Mouse (Mus musculus): Measurements from ENCODE around the gene Mfsd4a.
A peak's percentile ranks its signal among the peaks of the same experiment; 100 is the strongest.

The Mfsd4a gene

DNA sequence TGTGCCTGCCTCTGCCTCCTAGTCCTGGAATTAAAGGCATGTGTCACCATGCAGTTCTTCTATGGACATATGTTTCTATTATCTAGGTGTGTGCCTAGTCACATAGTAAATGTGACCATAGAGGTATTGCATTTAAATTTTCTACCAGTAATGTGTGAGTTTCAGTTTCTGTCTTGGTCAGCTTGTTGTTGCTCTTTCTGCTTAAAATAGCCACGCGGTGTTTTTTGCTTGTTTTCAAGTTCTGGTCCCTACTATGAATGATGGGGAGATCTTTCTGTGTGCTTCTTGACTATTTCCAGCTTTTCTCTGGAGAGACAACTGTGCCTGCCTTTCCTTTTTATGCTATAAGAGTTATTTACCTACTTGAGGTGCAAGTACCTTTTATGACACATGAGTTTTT is 56.1 kb downstream of the Mfsd4a start:
- DNase-seq: no peak

DNA sequence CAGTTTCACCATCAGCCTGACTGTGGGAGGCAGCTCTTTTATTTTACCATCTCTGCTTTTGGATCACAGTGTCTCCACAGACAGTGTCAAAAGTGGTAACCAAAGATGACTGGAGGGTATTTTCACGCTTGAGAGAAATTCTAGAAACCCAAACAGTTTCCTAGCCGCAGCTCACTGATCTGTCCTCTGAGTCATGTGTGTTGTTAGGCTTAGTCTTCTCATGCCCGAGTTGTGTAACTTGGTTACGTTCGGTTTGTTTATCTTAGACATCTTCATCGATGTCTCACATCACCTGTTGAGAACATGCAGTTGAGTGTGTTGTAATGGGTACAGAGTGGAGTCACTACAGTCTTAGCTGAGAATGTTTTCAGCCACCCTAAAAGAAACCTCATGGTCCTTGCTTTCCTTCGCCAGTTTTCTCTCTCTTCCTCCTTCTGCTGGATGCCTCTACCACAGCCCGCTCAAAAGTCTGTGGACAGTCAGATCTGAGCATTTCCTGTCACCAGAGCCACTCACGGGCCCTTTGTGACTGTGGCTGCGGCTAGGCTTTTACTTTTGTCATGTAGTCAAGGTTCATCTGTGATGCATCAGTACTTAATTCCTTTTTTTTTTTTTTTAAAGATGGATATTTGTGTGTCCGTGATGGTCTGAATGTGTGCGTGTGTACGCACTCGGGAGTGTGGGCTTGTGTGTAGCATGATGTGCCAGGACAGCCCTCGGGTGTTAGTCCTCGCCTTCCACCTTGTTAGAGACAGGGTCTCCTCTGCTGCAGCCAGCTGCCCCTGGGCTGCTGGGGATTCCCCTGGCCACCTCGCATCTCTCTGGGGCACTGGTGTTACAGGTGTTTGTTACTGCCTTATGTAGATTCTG is 57.0 kb downstream of the Mfsd4a start:
- DNase-seq: no peak

- no peak for DNase-seq
Measured at GRCm38 (mm10) chr1:132008881-132009644, 58.8 kb downstream of the Mfsd4a start.

GRCm38 (mm10) chr1:132007828-132008827 is 59.7 kb downstream of the Mfsd4a start:
- DNase-seq: peak; percentile 78

- peak; percentile 83 for DNase-seq
Measured at GRCm38 (mm10) chr1:132007282-132007815, 60.5 kb downstream of the Mfsd4a start, which contains the start of gene Elk4. Elk4 (plus strand) TSS chr1:132007607.

- no peak for DNase-seq
Measured at GRCm38 (mm10) chr1:132006721-132007120, 61.1 kb downstream of the Mfsd4a start.

DNA sequence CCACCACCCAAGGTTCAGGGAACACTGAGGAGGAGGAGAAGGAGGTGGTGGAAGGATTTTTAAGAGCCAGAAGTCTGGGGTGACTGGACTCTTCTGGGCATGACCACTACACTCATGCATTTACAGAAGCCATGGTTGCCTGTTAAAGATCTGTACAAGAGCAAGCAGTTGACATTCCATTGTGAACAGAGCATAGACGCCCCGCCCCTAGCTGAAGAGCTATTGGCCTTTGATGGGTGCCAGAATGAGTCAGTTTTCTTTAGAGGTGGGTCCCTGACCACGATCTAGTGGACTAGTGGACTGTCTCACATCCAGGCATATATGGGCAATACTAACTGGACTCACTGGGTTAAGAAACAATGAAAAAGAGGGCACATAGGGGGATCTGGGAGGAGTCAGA is 61.8 kb downstream of the Mfsd4a start:
- DNase-seq: no peak

DNA sequence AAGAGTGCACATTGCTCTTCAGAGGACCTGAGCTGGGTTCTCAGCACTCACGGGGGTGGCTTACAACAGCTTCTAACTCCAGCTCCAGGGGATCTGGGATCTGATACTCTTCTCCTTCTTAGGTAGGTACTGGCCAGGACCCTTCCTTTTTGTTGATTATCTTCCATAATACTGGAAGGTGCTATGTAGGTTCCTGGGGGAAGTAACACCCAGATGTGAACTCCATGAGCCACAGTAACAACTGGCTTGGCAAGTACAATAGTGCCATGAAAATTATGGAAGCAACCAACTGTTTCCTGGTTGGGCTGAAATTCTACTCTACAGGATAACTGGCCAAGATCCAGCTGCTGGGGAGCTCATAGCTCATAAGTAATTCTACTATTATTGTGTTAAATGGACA is 62.4 kb downstream of the Mfsd4a start:
- DNase-seq: no peak

- no peak for DNase-seq
Measured at GRCm38 (mm10) chr1:132004574-132005180, 63.2 kb downstream of the Mfsd4a start.

- DNase-seq: no peak
Measured at GRCm38 (mm10) chr1:132003817-132004216, 64.0 kb downstream of the Mfsd4a start.

DNA sequence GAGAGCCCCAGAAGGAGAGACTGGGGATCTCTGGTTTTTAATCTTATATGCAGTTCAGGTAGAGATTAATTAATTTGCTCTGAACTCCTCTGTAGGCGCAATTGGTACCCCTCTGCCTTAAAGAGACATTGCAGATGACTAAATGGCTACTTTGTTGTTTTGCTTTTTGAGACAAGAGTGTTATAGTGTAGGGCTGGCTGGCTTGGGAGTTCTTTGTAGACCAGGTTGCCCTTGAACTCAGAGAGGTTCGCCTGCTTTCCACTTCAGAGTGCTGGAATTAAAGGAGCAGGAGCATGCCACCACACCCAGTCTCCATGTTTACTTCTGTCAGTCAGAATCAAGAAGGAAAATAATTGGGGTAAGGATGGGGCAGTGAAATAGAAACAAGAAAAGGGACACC is 64.8 kb downstream of the Mfsd4a start:
- no peak for DNase-seq

DNA sequence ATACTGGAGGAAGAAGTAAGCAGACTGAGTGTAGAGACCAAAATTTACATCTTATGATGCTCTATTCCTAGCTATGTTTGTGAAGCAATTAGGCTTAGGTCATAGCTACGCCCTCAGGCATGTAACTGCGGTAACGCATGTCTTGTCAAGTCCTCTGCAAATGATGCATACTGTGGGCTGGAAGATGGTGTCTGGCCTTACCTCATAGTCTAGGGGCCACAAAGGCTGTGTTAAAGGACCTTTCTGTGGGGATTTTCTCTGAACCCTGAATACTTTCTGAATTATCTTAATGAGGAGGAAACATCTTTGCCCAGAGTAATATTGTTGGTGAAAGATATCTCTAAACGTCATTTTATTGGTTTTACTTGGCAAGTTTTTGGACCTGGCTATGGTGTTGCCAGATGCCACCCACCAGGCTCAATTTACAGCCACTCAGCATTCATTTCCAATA is 66.0 kb downstream of the Mfsd4a start:
- no peak for DNase-seq

GRCm38 (mm10) chr1:132000506-132000905 is 67.4 kb downstream of the Mfsd4a start:
- DNase-seq: no peak

DNA sequence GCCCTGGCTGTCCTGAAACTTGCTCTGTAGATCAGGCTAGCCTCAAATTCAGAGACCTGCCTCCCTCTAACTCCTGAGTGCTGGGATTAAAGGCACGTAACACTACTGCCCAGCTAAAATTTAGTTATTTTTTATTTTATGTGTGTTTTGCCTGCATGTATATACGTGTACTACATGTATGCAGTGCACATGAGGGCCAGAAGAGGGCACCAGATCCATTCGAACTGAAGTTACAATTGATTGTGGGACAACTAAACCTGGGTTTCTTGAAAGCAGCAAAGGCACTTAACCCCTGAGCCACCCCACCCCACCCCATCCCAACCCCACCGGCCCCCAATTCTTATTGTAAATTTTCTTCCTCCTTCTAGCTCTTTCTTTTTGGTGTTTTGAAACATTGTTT is 72.8 kb downstream of the Mfsd4a start:
- peak; percentile 69 for DNase-seq

DNA sequence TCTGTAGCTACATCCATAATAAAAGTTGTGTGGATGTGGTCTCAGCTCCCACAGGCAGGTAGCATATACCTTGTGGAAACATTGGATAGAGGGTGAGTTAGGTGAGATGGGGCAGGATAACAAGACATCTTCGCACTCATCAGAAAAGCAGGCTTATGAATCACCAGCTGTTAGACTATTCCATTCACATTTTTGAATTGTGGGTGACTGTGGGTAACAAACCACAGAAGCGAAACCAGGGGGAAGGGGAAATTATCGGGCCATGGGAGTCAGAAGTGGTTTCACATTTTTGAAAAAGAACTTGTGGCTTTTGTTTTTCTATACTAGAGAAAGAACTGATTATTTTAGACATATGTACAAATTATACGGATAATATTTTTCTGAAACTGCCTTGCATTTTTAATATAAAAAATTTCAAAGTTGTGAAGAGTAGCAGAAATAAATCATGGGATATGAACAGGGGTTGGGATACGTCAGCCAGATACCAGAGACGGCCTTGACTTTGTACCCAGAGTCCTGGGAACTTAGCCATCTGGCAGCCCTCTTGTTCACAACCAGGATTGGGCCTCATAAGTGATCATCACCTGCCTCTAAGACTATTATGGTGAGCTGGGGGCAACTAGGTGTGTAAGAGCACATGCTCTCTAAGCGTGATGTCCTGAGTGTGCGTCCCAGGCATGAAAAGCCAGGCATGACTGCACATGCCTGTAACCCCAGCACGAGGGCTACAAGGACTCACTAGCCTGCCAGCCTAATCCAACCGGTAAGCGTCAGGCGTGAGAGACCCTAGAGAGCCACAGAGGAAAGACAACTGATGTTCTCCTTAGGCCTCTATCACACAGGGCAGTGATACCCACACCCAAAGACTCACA is 74.5 kb downstream of the Mfsd4a start:
- no peak for DNase-seq

DNA sequence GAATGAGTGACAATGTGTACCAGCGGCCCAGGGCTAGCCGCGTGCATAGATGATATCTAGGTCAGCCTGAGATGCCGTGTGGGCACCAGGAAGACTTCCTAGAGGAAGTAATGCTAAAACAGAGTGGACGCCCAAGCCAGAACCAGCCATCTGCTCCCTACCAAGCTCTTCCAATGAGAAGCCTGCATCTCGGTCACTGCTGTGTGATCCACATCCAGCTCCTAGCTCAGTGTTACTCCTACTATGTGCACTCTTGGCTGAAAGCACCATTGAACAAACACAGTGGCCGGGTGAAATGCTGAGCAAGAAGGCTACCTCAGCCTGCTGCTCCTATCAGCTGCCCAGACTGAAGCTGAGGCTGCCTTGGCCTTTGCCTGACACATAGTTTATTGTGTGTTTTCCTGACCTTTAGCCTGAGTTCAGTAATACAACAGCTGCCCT is 75.3 kb downstream of the Mfsd4a start:
- DNase-seq: no peak

- DNase-seq: no peak
Measured at GRCm38 (mm10) chr1:131990083-131990760, 77.6 kb downstream of the Mfsd4a start.

- DNase-seq: no peak
Measured at GRCm38 (mm10) chr1:131989476-131989875, 78.4 kb downstream of the Mfsd4a start.

DNA sequence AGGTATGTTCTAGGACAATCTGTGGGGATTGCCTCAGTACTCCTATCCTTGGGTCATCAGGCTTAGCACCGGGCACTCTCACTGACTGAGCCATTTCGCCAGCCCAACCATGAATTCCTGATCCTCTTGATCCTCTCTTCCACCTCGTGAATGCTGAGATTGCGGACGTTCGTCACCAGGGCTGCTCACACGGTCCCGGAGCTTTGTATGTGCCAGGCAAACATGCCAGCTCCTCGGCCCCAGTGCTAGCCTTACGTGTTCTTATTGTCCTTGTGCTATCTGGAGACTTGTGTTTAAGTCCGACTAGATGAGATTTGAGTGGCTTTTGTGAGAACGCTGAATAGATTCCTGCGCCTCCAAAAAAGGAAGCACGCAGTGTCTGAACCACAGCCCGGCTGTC is 80.4 kb downstream of the Mfsd4a start:
- no peak for DNase-seq

DNA sequence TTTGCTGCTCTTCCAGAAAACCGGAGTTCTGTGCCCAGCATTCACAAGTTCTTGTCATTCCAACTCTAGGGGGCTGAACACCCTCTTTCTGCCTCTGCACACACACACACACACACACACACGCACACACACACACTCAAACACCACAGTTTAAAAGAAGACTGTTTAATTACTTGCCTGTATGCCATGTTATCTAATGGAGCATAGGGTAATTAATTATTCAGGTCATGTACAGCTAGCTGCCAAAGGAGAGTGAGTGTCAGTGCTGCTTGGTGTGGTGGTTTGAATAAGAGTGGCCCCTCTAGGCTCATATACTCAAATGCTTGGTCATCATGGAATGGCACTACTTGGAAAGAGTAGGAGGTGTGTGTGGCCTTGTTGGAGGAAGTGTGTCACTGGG is 84.1 kb downstream of the Mfsd4a start:
- DNase-seq: no peak
